Mouse (Mus musculus) hindbrain, embryonic 16.5 days (tissue): ENCODE measurements around the gene Adss. TPM values are rescaled to one million over a fixed set of nuclear protein-coding genes. Genes with fewer than 3 reads are reported as not detected.
A peak's percentile ranks its signal among the peaks of the same experiment; 100 is the strongest.

ENCODE experiments used
- ATAC-seq: fragments of 200-750 bp; cut with Nextera tagmentation; 2 replicates; pipeline ENCODE4 v1.8.0; 2017; ENCODE audit warnings: moderate TSS enrichment, moderate library complexity
- H3K27ac ChIP-seq: fragments of 300-500 bp; sonication (generic); 2 replicates; pipeline ENCODE4 v1.5.1; 2014; ENCODE audit warnings: low read depth, mild to moderate bottlenecking, control low read depth, low read length, moderate library complexity
- H3K27me3 ChIP-seq: fragments of 300-500 bp; sonication (generic); replicated peaks from 2 replicates; pipeline ENCODE4 v1.6.1; 2014; ENCODE audit warnings: low read length; ENCODE audit not compliant: control insufficient read depth, insufficient read depth
- H3K36me3 ChIP-seq: fragments of 300-500 bp; sonication (generic); 2 replicates; pipeline ENCODE4 v1.6.1; 2014; ENCODE audit warnings: mild to moderate bottlenecking, low read length, moderate library complexity, mixed read lengths; ENCODE audit not compliant: control insufficient read depth, insufficient read depth
- H3K4me1 ChIP-seq: fragments of 300-500 bp; sonication (generic); 2 replicates; pipeline ENCODE4 v1.6.1; 2014; ENCODE audit warnings: low read depth, low read length; ENCODE audit not compliant: control insufficient read depth, insufficient read depth
- H3K4me2 ChIP-seq: fragments of 300-500 bp; sonication (generic); 2 replicates; pipeline ENCODE4 v1.6.1; 2014; ENCODE audit warnings: mild to moderate bottlenecking, low read length, control low read depth, moderate library complexity
- H3K4me3 ChIP-seq: fragments of 300-500 bp; sonication (generic); 2 replicates; pipeline ENCODE4 v1.5.1; 2014; ENCODE audit warnings: mild to moderate bottlenecking, low read length, control low read depth, moderate library complexity
- H3K9ac ChIP-seq: fragments of 300-500 bp; sonication (generic); 2 replicates; pipeline ENCODE4 v1.6.1; 2014; ENCODE audit warnings: low read depth, mild to moderate bottlenecking, control low read depth, low read length, moderate library complexity
- H3K9me3 ChIP-seq: fragments of 300-500 bp; sonication (generic); 2 replicates; pipeline ENCODE4 v1.6.1; 2014; ENCODE audit warnings: mild to moderate bottlenecking, low read length, moderate library complexity; ENCODE audit not compliant: control insufficient read depth
- WGBS: fragments of 180-500 bp; shearing (Covaris S2); extraction: QIAGEN DNeasy Blood & Tissue Kit; methylation state at CpG from one replicate; pipeline ENCODE4 v1.1.7; 2014; 5-methylcytosine and 5-hydroxymethylcytosine counted together
- polyA plus RNA-seq: library from polyadenylated mRNA; unstranded; fragments of >200 nt; fragmentation: Nextera tagmentation; extraction: Ambion mirVana; gene quantifications from 2 replicates; pipeline ENCODE4 v1.2.1, GENCODE M21; 2015

The Adss gene
- polyA plus RNA-seq, 1 experiment from 2014 or later, result 57.4 TPM

GRCm38 (mm10) chr1:177731973-177732372, 64.3 kb downstream of the Adss start:
- Histone ChIP-seq H3K9me3 (peaks cover 3% of the 10 kb centered on the region), H3K4me3 (no peak overlapping the region), H3K27ac (no peak overlapping the region), H3K27me3 (no peaks in the 10 kb centered on the region), H3K4me2 (no peak overlapping the region), H3K4me1 (no peaks in the 10 kb centered on the region), H3K9ac (no peak overlapping the region), H3K36me3 (no peaks in the 10 kb centered on the region)
- WGBS, result 93% methylated on average over 3 of the region's 3 CpGs
- ATAC-seq, result no peak

- Histone ChIP-seq H3K4me1 (no peaks in the 10 kb centered on the region), H3K27ac (no peak within 1 kb of the TSS), H3K27me3 (no peaks in the 10 kb centered on the region), H3K36me3 (no peaks in the 10 kb centered on the region), H3K9me3 (peaks cover 3% of the 10 kb centered on the region), H3K4me3 (no peak within 1 kb of the TSS), H3K9ac (no peak within 1 kb of the TSS), H3K4me2 (no peak within 1 kb of the TSS)
- ATAC-seq, result no peak
- 68% methylated on average over 11 of the region's 11 CpGs for WGBS
Observed at GRCm38 (mm10) chr1:177729043-177730024, 67.0 kb downstream of the Adss start, which contains the start of gene 1700016C15Rik. Gene 1700016C15Rik (plus strand): TSS chr1:177729814.

GRCm38 (mm10) chr1:177727883-177728525, 68.3 kb downstream of the Adss start:
- Histone ChIP-seq H3K27ac (no peak overlapping the region), H3K9ac (no peak overlapping the region), H3K4me1 (no peaks in the 10 kb centered on the region), H3K4me3 (no peak overlapping the region), H3K36me3 (no peaks in the 10 kb centered on the region), H3K27me3 (no peaks in the 10 kb centered on the region), H3K9me3 (peaks cover 3% of the 10 kb centered on the region), H3K4me2 (no peak overlapping the region)
- ATAC-seq, result no peak
- WGBS, result 84% methylated on average over 3 of the region's 3 CpGs

- Histone ChIP-seq H3K4me1 (no peaks in the 10 kb centered on the region), H3K36me3 (no peaks in the 10 kb centered on the region), H3K4me2 (no peak overlapping the region), H3K4me3 (no peak overlapping the region), H3K27me3 (no peaks in the 10 kb centered on the region), H3K27ac (no peak overlapping the region), H3K9ac (no peak overlapping the region), H3K9me3 (peaks cover 3% of the 10 kb centered on the region)
- WGBS, result 86% methylated on average over 5 of the region's 5 CpGs
- no peak for ATAC-seq
Observed at GRCm38 (mm10) chr1:177726870-177727269, 69.4 kb downstream of the Adss start.

GRCm38 (mm10) chr1:177723786-177724185, 72.5 kb downstream of the Adss start:
- 83% methylated on average over 4 of the region's 4 CpGs for WGBS
- H3K4me3 ChIP-seq, result no peak overlapping the region
- no peak overlapping the region for H3K9ac ChIP-seq
- no peaks in the 10 kb centered on the region for H3K9me3 ChIP-seq
- no peaks in the 10 kb centered on the region for H3K27me3 ChIP-seq
- H3K27ac ChIP-seq, result no peak overlapping the region
- H3K4me1 ChIP-seq, result no peaks in the 10 kb centered on the region; the same call in 1 of the 2 replicates
- no peaks in the 10 kb centered on the region for H3K36me3 ChIP-seq
- ATAC-seq, result no peak
- H3K4me2 ChIP-seq, result no peak overlapping the region

- H3K36me3 ChIP-seq, result no peaks in the 10 kb centered on the region
Observed at GRCm38 (mm10) chr1:177719029-177719427, 77.3 kb downstream of the Adss start.

GRCm38 (mm10) chr1:177718340-177719028, 77.8 kb downstream of the Adss start:
- 0 out of 2 replicates have a peak, but pooled peaks have one; percentile 37 for ATAC-seq
- Histone ChIP-seq H3K9me3 (no peaks in the 10 kb centered on the region), H3K9ac (no peak overlapping the region), H3K27me3 (no peaks in the 10 kb centered on the region), H3K27ac (no peak overlapping the region), H3K4me2 (no peak overlapping the region), H3K4me3 (no peak overlapping the region), H3K4me1 (no peaks in the 10 kb centered on the region; the same call in 1 of the 2 replicates), H3K36me3 (no peaks in the 10 kb centered on the region)
- WGBS, result 36% methylated on average over 11 of the region's 11 CpGs

More at GRCm38 (mm10) chr1:177719029-177719427, 77.3 kb downstream of the Adss start:
- ATAC-seq, result no peak
- no peak overlapping the region for H3K9ac ChIP-seq
- no peak overlapping the region for H3K4me3 ChIP-seq
- no peaks in the 10 kb centered on the region; the same call in 1 of the 2 replicates for H3K4me1 ChIP-seq
- 61% methylated on average over 3 of the region's 3 CpGs for WGBS
- H3K27ac ChIP-seq, result no peak overlapping the region
- no peaks in the 10 kb centered on the region for H3K27me3 ChIP-seq
- no peak overlapping the region for H3K4me2 ChIP-seq
- H3K9me3 ChIP-seq, result no peaks in the 10 kb centered on the region

GRCm38 (mm10) chr1:177717057-177717835, 79.1 kb downstream of the Adss start:
- Histone ChIP-seq H3K36me3 (no peaks in the 10 kb centered on the region), H3K4me3 (no peak overlapping the region), H3K27me3 (no peaks in the 10 kb centered on the region), H3K9me3 (no peaks in the 10 kb centered on the region), H3K4me2 (no peak overlapping the region), H3K9ac (no peak overlapping the region), H3K27ac (no peak overlapping the region), H3K4me1 (no peaks in the 10 kb centered on the region; the same call in 1 of the 2 replicates)
- WGBS, result 78% methylated on average over 7 of the region's 7 CpGs
- no peak for ATAC-seq
